Mouse (Mus musculus): Measurements from ENCODE around the gene Drd4.
A peak's percentile ranks its signal among the peaks of the same experiment; 100 is the strongest.

Drd4 gene

GRCm38 (mm10) chr7:141292583-141293388, 980 bp downstream of the Drd4 start:
- DNase-seq (ENCODE audit: low spot score in 2 of 2): no peak

GRCm38 (mm10) chr7:141293852-141294471, 2.2 kb downstream of the Drd4 start:
- no peak for DNase-seq (ENCODE audit: low spot score in 2 of 2)

DNA sequence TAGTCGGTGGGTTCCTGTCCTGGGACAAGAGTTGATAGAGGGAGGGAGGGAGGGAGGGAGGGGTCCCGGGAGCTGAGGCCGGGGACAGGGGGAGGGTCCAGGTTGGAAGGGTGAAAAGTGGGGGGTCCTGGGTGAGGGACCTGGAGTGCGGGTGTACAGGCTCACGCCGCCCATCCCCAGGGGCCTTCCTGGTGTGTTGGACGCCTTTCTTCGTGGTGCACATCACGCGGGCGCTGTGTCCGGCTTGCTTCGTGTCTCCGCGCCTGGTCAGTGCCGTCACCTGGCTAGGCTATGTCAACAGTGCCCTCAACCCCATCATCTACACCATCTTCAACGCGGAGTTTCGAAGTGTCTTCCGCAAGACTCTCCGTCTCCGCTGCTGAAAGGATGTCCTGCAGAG, 2.7 kb downstream of the Drd4 start:
- no peak for DNase-seq (ENCODE audit: low spot score in 2 of 2)

- no peak for DNase-seq (ENCODE audit: low spot score in 2 of 2)
These were observed 6.3 kb downstream of the Drd4 start for GRCm38 (mm10) chr7:141297926-141298650.

- DNase-seq (ENCODE audit: low spot score in 2 of 2): no peak
These were observed 7.4 kb downstream of the Drd4 start for GRCm38 (mm10) chr7:141299175-141299574.

- DNase-seq (ENCODE audit: low spot score in 2 of 2): no peak
These were observed 9.6 kb downstream of the Drd4 start for GRCm38 (mm10) chr7:141301386-141301785.

DNA sequence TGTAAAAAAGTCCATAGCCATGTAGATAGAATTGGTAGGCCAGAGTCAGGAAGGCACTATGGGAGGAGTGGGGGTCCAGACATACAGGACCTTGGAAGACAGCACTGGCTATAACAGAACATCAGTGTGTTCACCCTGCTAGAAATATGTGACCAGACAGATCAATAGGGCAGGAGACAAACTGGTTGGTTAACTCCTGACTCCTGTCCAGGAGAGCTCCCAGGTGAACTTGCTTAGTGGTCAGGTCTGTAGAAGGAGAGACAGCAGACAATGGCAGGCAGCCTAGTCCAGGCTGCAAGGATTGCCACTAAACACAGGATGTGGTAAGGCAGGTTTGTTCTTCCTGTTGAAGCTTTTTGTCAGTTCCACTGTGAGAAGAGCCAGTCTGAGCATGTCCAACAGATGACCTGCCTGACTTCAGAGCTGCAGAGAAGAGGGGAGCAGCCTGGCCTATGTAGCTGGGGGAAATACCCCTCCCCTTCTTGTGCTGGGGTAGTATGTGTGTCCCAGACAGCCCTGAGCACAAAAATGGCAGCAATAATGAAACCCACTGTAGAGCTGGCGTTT, 11.0 kb downstream of the Drd4 start:
- DNase-seq (ENCODE audit: low spot score in 2 of 2): no peak

DNA sequence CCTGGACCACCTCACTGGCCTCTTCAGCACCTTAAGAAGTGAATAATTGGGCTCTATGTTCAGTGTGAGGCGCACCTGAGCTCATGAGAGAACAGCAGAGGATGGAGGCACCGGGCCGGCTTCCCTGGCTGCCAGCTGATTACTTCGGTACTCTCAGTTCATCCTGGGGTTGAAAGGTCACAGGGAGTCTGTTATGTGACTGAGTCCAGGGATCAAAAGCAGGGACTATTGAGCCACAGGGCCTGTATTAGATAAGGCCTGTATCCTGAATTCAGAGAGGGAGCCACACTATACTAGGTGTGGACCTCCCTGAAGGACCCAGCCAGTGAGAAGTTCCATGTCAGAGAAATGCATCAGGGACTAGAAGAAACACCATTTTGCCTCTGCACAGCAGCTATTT, 12.7 kb downstream of the Drd4 start:
- no peak for DNase-seq (ENCODE audit: low spot score in 2 of 2)

DNA sequence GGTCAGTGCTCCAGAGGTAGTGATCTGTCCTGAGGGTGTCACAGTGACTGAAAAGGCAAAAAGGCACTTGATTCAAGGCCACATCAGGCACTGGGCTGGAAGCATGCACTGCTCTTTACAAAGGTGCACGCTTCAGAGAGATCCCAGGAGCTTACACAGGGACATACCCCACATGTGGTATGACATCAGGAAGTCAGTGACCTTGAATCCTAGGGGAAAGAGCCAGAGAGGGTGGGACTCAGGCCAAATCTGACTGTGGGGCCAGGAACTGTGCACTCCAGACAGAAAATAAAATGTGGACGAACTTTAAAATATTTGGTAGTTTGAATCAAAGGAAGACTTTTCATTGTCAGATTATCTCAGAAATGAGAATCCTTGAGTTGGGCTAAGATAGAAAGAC, 22.6 kb downstream of the Drd4 start:
- no peak for DNase-seq (ENCODE audit: low spot score in 2 of 2)

DNA sequence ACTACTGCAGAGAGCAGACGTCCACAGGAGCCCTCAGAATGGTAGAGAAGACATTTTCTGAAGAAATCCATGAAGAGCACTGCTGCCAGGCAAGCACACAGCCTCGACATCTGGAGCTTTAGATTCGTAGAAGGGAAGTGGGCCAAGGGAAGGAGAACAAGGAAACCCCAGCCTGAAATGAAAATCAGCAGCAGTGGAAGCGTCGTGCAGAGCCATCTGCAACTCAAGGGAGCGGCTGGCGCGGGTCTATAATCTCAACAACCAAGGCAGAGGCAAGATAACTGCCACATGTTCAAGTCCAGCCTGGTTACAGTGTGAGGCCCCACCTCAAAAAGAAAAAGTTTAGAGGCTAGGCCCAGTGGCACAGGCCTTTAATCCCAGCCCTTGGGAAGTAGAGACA, 23.3 kb downstream of the Drd4 start:
- DNase-seq (ENCODE audit: low spot score in 2 of 2): no peak

GRCm38 (mm10) chr7:141315974-141316373, 24.2 kb downstream of the Drd4 start:
- DNase-seq (ENCODE audit: low spot score in 2 of 2): peak in 1 of 2 experiments; percentile 52

- no peak for DNase-seq (ENCODE audit: low spot score in 2 of 2)
These were observed 25.9 kb downstream of the Drd4 start for GRCm38 (mm10) chr7:141317619-141318132.

GRCm38 (mm10) chr7:141319446-141319845, 27.6 kb downstream of the Drd4 start:
- DNase-seq (ENCODE audit: low spot score in 2 of 2): no peak

DNA sequence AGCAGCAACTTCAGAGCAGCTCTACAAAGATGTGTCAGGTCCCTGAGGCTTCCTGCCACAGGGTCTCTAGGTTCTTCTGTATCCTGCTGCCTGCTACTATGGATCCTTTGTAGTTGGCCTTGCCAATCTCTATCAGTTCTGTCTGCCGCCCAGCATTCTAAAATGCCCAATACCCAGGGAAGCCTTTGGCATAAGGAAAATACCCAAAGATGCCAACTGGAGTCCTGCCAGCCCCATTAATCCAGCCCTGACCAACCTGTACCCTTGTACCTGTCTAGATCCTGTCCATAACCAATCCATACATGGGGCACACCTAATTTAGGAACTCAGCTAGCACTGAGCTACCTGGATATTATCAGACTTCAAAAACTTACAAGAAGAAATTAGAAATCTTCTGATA, 32.9 kb downstream of the Drd4 start:
- DNase-seq (ENCODE audit: low spot score in 2 of 2): no peak

- peak in 1 of 2 experiments; percentile 21 for DNase-seq (ENCODE audit: low spot score in 2 of 2)
These were observed 35.0 kb downstream of the Drd4 start for GRCm38 (mm10) chr7:141326546-141327446.

- peak; percentile 98 to 100 for DNase-seq (ENCODE audit: low spot score in 2 of 2)
These were observed 35.9 kb downstream of the Drd4 start, which contains the start of the genes Deaf1 and Tmem80 for GRCm38 (mm10) chr7:141327469-141328372. TSS of gene Deaf1 (minus strand) at chr7:141327690. TSS of gene Tmem80 (plus strand) at chr7:141327739.

DNA sequence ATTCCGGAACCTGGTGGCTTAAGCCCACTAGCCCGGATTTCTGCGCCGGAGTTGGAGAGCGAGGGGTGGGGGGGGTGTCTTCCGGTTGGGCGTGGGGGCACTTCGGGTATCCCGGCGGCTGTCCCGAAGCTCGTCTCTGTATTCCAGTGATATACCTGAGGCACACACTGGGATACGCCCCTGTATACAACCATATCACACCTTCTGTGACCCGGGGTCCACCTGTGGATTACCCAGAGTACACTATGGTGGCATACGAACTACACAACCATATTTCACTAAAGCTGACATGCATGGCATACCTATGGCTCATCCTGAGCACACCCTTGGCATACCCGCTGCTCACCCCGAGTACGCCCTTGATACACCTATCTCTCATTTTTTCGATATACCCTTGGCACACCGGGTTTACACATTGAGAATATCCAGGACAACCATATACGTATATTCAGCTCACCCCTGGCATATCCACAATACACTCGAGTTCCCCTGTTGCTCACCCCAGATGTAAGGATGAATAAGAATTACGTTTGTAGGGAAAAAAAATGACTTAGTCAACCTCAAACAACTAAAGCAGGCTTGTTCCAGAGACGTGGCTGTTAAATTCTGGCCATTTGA, 36.7 kb downstream of the Drd4 start:
- no peak for DNase-seq (ENCODE audit: low spot score in 2 of 2)

GRCm38 (mm10) chr7:141330706-141331105, 38.9 kb downstream of the Drd4 start:
- DNase-seq (ENCODE audit: low spot score in 2 of 2): no peak

DNA sequence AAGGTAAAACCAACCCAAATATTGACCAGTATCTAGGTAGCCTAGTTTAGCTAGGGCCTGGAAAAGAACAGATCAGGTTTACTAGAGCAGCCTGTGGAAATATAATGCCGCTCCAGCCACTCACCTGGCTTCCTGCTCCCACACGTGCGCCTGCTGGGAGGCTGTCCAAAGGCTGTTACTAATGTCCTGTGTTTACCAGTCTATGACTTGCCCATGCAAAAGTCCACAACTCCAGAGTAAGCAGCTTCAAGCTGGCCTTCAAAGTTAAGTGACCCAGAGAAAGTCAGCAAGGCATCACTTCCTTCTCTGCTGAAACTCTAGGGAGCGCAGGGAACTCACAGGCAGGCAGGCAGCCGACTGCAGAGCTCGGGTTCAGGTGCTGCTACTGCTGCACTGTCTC, 40.2 kb downstream of the Drd4 start:
- DNase-seq (ENCODE audit: low spot score in 2 of 2): no peak
